Mouse (Mus musculus) cortical plate, adult 2 months (tissue): Measurements from ENCODE around the gene Ube2o.
"Not testable (repeated sequence)": the region's sequence is repeated elsewhere in the genome, so short reads cannot be mapped to it uniquely, and the experiment has no call there.

Source experiments
- CTCF ChIP-seq: fragments of 200-500 bp; IDR thresholded peaks from 2 replicates; pipeline ENCODE4 v1.5.1; 2011; ENCODE audit warnings: mild to moderate bottlenecking, control low read depth, low read length; ENCODE audit not compliant: insufficient read depth; ENCODE audit errors: extremely low read depth
- POLR2A ChIP-seq: fragments of 200-500 bp; IDR thresholded peaks from 2 replicates; pipeline ENCODE4 v1.6.1; 2011; ENCODE audit warnings: mild to moderate bottlenecking, low read length, control low read depth; ENCODE audit not compliant: insufficient read depth; ENCODE audit errors: extremely low read depth

GRCm38 (mm10) chr11:116492507-116492906 is 88.7 kb downstream of the Ube2o start:
- TF ChIP-seq CTCF, POLR2A: not testable (repeated sequence)
